Mouse (Mus musculus): ENCODE measurements around the gene Nkap.
"Not testable (repeated sequence)": the region's sequence is repeated elsewhere in the genome, so short reads cannot be mapped to it uniquely, and the experiment has no call there.

Nkap gene

DNA sequence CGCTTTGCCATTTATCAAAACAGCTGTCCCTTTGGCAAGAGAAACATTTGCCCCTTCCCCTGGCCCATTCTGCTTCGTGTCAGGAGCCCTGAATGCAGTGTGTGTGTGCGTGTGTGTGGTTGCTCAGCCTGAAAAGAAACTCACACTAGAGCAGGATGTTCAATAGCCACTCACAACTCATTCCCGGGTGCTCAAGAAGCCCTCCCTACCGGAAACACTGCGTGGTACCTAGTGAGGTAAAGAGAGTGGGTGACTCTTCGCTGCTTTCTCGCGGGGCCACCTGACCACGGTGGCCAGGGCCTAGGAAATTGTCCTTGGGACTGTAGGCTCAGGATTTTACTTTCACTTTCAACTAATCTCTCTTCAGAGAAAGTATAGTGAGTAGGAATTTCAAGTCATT lies 34.6 kb downstream of the Nkap start:
- no peak for DNase-seq

DNA sequence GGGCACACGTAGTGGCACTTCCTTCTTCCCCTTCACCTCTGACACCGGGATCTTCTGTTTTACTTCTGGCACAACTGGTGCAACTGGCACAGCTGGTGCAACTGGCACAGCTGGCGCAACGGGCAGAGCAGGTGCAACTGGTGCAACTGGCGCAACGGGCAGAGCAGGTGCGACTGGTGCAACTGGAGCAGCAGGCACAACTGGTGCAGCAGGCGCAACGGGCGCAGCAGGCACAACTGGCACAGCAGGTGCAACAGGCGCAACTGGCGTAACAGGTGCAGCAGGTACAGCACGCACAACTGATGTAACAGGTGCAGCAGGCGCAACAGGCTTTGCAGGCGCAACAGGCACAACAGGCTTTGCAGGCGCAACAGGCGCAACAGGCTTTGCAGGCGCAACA lies 36.5 kb downstream of the Nkap start:
- no peak for DNase-seq

DNA sequence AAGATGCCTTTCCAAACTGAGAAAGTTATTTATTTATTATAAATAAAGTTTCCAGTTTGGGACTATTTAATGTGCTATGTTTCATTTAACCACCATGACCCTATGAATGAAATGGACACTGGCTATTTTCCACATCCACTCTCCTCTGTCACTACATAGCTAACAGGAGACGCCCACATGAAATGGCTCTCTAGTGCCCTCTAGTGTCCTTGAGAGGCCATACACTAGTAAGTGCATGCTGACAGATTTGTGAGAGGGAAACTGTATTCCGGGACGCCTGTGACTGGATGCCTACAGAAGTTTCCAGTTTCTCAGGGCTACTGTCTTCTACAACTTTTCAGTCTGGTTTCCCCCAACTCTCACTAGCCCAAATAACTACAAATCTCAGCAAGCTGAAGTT lies 40.5 kb downstream of the Nkap start:
- peak in 1 of 2 experiments; percentile 59 for DNase-seq

DNA sequence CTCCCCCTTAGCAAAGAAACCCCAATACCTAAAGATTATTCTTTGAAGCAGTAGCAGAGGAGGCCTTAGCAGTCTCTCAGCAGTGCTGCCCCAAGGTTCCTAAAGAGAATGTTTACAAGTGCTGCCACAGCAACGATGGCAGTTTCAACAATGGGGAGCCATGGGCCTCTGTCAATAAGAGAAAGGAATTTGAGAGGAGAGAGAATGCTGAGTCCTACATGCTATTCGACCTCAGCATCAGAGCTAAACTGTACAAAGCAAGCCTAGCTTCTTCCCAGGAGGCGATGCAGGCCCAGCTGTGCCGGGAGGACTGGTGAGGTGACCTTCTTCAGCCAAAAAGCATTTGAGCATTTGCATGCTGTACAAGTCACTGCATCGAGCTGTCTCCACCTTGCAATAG lies 42.1 kb downstream of the Nkap start, which contains the start of gene Akap14:
Akap14 (minus strand) TSS at position 101 of the 400 bp plus-strand sequence.
- no peak for DNase-seq

DNA sequence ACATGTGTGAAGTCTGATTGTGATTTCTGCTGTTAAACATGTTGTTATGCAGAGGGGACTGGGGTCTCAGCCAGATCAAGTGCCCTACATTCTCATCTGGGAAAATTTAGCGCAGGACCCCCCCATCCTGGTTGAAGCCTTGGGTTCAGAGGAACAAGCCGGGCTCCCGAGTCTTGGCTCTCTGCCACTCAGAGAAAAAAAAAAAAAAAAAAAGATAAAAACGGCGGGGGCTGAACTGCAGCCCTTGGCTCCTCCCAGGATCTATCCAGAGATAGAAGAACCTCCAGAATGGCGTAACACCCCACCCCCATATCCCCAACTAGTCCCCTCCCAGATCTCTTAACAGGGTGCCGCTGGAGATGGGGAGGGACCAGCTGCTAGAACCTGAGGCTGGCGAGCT lies 57.8 kb downstream of the Nkap start:
- not testable (repeated sequence) for DNase-seq

DNA sequence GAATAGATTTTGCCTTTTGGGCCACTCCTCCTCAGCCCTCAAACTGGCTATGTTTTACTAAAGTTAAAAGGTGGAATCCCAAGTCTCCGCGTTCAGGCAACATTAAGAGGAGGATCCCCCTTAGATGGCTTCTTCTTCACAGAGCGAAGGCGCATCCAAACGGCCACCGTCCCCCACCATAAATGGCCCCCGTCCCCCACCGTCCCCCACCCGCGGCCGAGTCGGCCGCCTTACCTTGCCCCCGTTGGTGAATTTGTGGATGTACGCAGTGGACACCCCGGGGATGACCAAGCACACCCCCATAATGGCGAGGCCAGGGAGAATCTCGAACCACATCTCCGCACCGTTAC lies 64.1 kb downstream of the Nkap start:
- peak in 1 of 2 experiments; percentile 1 for DNase-seq

DNA sequence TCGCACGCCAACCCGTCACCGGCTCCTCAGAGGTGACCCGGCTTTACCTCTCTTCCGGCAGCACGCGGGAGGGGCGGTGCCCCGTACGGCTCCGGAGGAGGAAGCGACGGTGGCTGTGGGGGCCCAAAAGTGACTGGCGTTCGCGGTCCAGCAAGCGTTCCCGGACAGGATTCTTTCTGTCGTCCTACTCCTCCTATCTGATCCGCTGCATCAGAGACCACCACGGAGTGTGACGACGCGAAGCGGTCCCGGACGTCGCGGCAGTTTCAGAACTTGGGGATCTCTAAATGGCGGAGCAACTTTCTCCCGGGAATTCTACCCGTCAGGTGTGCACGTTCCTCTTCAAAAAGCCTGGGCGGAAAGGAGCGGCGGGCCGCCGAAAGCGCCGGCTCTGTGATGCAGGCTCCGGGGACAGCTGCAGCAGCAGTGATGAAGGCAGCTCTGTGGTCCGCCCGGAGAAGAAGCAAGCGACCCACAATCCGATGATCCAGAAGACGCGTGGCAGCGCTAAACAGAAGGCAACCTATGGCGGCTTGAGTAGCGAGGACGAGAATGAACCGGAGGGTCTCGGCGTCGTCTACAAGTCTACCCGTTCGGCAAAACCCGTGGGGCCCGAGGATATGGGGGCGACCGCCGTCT lies 64.6 kb downstream of the Nkap start, which contains the start of the genes Ndufa1 and Rnf113a1:
Ndufa1 (minus strand) TSS at position 59 of the 639 bp plus-strand sequence.
Rnf113a1 (plus strand) TSS at position 141 of the 639 bp plus-strand sequence.
- DNase-seq, result peak; percentile 87 to 93

DNA sequence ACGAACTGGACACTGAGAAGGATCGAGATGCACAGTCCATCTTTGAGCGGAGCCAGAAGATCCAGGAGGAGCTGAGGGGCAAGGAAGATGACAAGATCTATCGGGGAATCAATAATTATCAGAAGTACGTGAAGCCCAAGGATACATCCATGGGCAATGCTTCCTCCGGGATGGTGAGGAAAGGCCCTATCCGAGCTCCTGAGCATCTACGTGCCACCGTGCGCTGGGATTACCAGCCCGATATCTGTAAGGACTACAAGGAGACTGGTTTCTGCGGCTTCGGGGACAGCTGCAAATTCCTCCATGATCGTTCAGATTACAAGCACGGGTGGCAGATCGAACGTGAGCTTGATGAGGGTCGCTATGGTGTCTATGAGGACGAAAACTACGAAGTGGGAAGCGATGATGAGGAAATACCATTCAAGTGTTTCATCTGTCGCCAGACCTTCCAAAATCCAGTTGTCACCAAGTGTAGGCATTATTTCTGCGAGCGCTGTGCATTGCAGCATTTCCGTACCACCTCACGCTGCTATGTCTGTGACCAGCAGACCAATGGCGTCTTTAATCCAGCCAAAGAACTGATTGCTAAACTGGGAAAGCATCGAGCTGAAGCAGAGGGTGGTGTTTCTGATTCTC lies 65.3 kb downstream of the Nkap start:
- DNase-seq, result peak in 1 of 2 experiments; percentile 40

DNA sequence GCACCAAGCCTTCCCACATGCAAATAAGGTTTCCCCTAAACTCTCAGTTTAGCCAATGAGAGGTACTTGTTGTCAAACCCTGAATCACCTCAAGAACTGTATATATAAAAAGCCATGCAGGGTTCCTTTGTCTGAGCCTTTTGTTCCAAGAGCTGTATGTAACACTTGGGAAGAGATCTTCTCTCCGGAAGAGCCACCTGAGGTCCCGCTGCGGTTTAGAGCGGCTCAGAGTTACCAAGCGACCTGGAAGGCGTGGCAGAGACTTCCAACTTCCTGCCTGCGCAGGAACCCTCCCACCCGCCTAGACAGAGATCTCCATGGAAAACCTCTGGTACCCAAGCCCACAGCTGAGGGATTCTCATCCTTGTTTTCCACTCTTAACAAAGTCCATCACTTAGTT lies 72.1 kb downstream of the Nkap start:
- no peak for DNase-seq
